Mouse (Mus musculus) erythroblast, adult 5-6 weeks (primary cell): ENCODE measurements around the gene Ppa2. TPM values are rescaled to one million over a fixed set of nuclear protein-coding genes. Genes with fewer than 3 reads are reported as not detected.

Experiments used
- ATAC-seq: replicated peaks from 2 replicates; pipeline ENCODE4 v1.8.0; 2016; ENCODE audit warnings: moderate number of reproducible peaks, mild to moderate bottlenecking, moderate TSS enrichment, inconsistent platforms; ENCODE audit not compliant: poor library complexity, low FRiP score, severe bottlenecking
- total RNA-seq, 2 experiments: library from RNA; stranded (forward) in 1 of 2; stranded (reverse) in 1 of 2; fragments of 150-400 nt in 1 of 2; fragments of 200-764, 138-1000 nt in 1 of 2; gene quantifications; 2 replicates each; pipeline versions ENCODE4 v1.2.3 to v1.2.4; 2015 to 2017; ENCODE audit warnings: low replicate concordance in 2 of 2

Gene Ppa2
- total RNA-seq, 2 experiments from 2014 or later: 16.1 to 24.6 TPM

GRCm38 (mm10) chr3:133381519-133381918, 71.6 kb downstream of the Ppa2 start:
- ATAC-seq: no peak

- ATAC-seq: no peak
Measured at GRCm38 (mm10) chr3:133382147-133382546, 72.2 kb downstream of the Ppa2 start.

GRCm38 (mm10) chr3:133384164-133384708, 74.3 kb downstream of the Ppa2 start:
- ATAC-seq: no peak

GRCm38 (mm10) chr3:133387283-133387682, 77.4 kb downstream of the Ppa2 start:
- ATAC-seq: no peak

GRCm38 (mm10) chr3:133389803-133390387, 80.0 kb downstream of the Ppa2 start:
- no peak for ATAC-seq

- no peak for ATAC-seq
Measured at GRCm38 (mm10) chr3:133394531-133394930, 84.6 kb downstream of the Ppa2 start.

- no peak for ATAC-seq
Measured at GRCm38 (mm10) chr3:133403849-133404248, 93.9 kb downstream of the Ppa2 start.

- ATAC-seq: no peak
Measured at GRCm38 (mm10) chr3:133405636-133406035, 95.7 kb downstream of the Ppa2 start.

- no peak for ATAC-seq
Measured at GRCm38 (mm10) chr3:133406248-133406647, 96.3 kb downstream of the Ppa2 start.

GRCm38 (mm10) chr3:133411123-133411675, 101.3 kb downstream of the Ppa2 start:
- no peak for ATAC-seq

GRCm38 (mm10) chr3:133411768-133412167, 101.9 kb downstream of the Ppa2 start:
- ATAC-seq: no peak

GRCm38 (mm10) chr3:133414747-133415146, 104.8 kb downstream of the Ppa2 start:
- no peak for ATAC-seq

- no peak for ATAC-seq
Measured at GRCm38 (mm10) chr3:133423073-133423472, 113.2 kb downstream of the Ppa2 start.

Other genes starting within 250 kb of the Ppa2 start
- gene Ints12, start 218.3 kb upstream of the Ppa2 start, total RNA-seq (2015; ENCODE audit: low replicate concordance): 10.4 and 10.9 TPM in 2 replicates
- gene Ints12, start 218.3 kb upstream of the Ppa2 start, total RNA-seq (2017; ENCODE audit: low replicate concordance): 11.6 and 18.1 TPM in 2 replicates
- 3.7 and 4.8 TPM in 2 replicates for gene Gstcd, start 218.1 kb upstream of the Ppa2 start, total RNA-seq (2015; ENCODE audit: low replicate concordance)
- gene Gstcd, start 218.1 kb upstream of the Ppa2 start, total RNA-seq (2017; ENCODE audit: low replicate concordance): 5.3 and 7.7 TPM in 2 replicates
- gene Arhgef38, start 75.2 kb upstream of the Ppa2 start, total RNA-seq (2015; ENCODE audit: low replicate concordance): not detected in 2 replicates
- gene Arhgef38, start 75.2 kb upstream of the Ppa2 start, total RNA-seq (2017; ENCODE audit: low replicate concordance): not detected in 2 replicates
- 9.4 and 12.7 TPM in 2 replicates for gene Tet2, start 235.0 kb downstream of the Ppa2 start, total RNA-seq (2015; ENCODE audit: low replicate concordance)
- gene Tet2, start 235.0 kb downstream of the Ppa2 start, total RNA-seq (2017; ENCODE audit: low replicate concordance): 8.9 and 19.7 TPM in 2 replicates